In genomic region chr12:69907667-69908510, GRCm38 (mm10) we compare ENCODE assay signal across 8 mouse cellular contexts. TPM values are rescaled to one million over a fixed set of nuclear protein-coding genes. Genes with fewer than 3 reads are reported as not detected.
DNase-seq lines count a peak whose midpoint lies in the region; ATAC-seq lines count a peak whose summit lies in the region.

No protein-coding gene starts in this region.

- H3K9ac ChIP-seq in stomach, embryonic 14.5 days (replicated peaks; ENCODE audit: low read depth, low read length): no peak overlapping the region

- DNase-seq in ovary, postnatal 36 days (ENCODE audit: low spot score): peak; percentile 41
- DNase-seq in ovary, postnatal 10 days (ENCODE audit: low spot score): no peak
- DNase-seq in cerebellum, postnatal 4 days (ENCODE audit: low spot score in 2 of 2): peak; percentile 55 to 65
- peak; percentile 55 to 66 for DNase-seq in frontal cortex, postnatal 25 days (ENCODE audit: low spot score in 2 of 2)
- peak; percentile 66 to 67 for DNase-seq in layer of hippocampus, postnatal 25 days (ENCODE audit: extremely low spot score in 1 of 2, low spot score in 1 of 2)
- no peak for DNase-seq in lung, postnatal 25 days (ENCODE audit: low spot score)

- no peak overlapping the region; the same call in 1 of the 2 replicates for H3K27ac ChIP-seq in stomach, embryonic 14.5 days (ENCODE audit: low read length)

- peak overlapping the region; percentile 43 for H3K4me2 ChIP-seq in stomach, embryonic 14.5 days (replicated peaks; ENCODE audit: low read depth, low read length)

- H3K9me3 ChIP-seq in stomach, embryonic 14.5 days (ENCODE audit: control insufficient read depth, low read depth, low read length): no peaks in the 10 kb centered on the region

- H3K4me3 ChIP-seq in stomach, embryonic 14.5 days (ENCODE audit: low read depth, low read length): peak overlapping the region; percentile 22; the same call in 1 of the 2 replicates

- H3K27me3 ChIP-seq in stomach, embryonic 14.5 days (ENCODE audit: control insufficient read depth, insufficient read depth, low read length): no peaks in the 10 kb centered on the region

- H3K4me1 ChIP-seq in stomach, embryonic 14.5 days (ENCODE audit: control insufficient read depth, insufficient read depth, low read length): no peaks in the 10 kb centered on the region

- peak; percentile 92 for ATAC-seq in megakaryocyte-erythroid progenitor cell, adult 5-6 weeks (replicated peaks; ENCODE audit: low FRiP score, low TSS enrichment, poor library complexity, severe bottlenecking)
- no peak for ATAC-seq in stomach, embryonic 14.5 days (ENCODE audit: insufficient number of reproducible peaks, insufficient read depth, low FRiP score, low read depth)

- 5% methylated on average over 30 of the region's 30 CpGs for WGBS in stomach, embryonic 14.5 days

- no peaks in the 10 kb centered on the region for H3K36me3 ChIP-seq in stomach, embryonic 14.5 days (ENCODE audit: control insufficient read depth, insufficient read depth, low read length)

RNA-seq across cellular contexts. Expression of gene Map4k5, which starts 14.9 kb away (rescaled TPM):
- total RNA-seq in layer of hippocampus, postnatal 25 days (2021): 10 to 100 TPM; 44.4 to 51.4 TPM
- total RNA-seq in megakaryocyte-erythroid progenitor cell, adult 5-6 weeks (2014; fragmentation: Nextera tagmentation): 24.2 and 33.9 TPM in 2 replicates
- 25.0 and 29.2 TPM in 2 replicates for total RNA-seq in megakaryocyte-erythroid progenitor cell, adult 5-6 weeks (2017)
- 37.4 and 41.5 TPM in 2 replicates for polyA plus RNA-seq in stomach, embryonic 14.5 days (2014; fragmentation: Nextera tagmentation; extraction: Ambion mirVana)

RNA-seq across cellular contexts. Expression of gene Atl1, which starts 15.5 kb away (rescaled TPM):
- total RNA-seq in layer of hippocampus, postnatal 25 days (2021): 100 to 1,000 TPM; 201 to 202 TPM
- 2.8 and 3.4 TPM in 2 replicates for total RNA-seq in megakaryocyte-erythroid progenitor cell, adult 5-6 weeks (2014; fragmentation: Nextera tagmentation)
- 3.1 and 6.5 TPM in 2 replicates for total RNA-seq in megakaryocyte-erythroid progenitor cell, adult 5-6 weeks (2017)
- polyA plus RNA-seq in stomach, embryonic 14.5 days (2014; fragmentation: Nextera tagmentation; extraction: Ambion mirVana): 7.3 and 7.5 TPM in 2 replicates

Comparison
In these comparisons a context has a peak if more than half of its experiments do, and no peak if none do; other contexts are left out.
1. DNase-seq: peak in ovary, postnatal 36 days (single experiment), cerebellum, postnatal 4 days (2 of 2), frontal cortex, postnatal 25 days (2 of 2) and layer of hippocampus, postnatal 25 days (2 of 2); none in ovary, postnatal 10 days (single experiment) and lung, postnatal 25 days (single experiment).
2. RNA of gene Atl1, which starts 15.5 kb away (total RNA-seq): 201 to 202 TPM in layer of hippocampus, postnatal 25 days; 2.8 to 6.5 TPM in megakaryocyte-erythroid progenitor cell, adult 5-6 weeks; every median in the first group is over 10 times any median in the second.